Mouse (Mus musculus) olfactory bulb, adult 2 months (tissue): ENCODE measurements at regions not wholly inside any gene's neighbourhood (a gene's known extent, or its start where the extent isn't known, plus 50 kb on each side); places are given as distances from the start of the nearest gene placed in this dataset.

Source experiments
- CTCF ChIP-seq: fragments of 200-500 bp; IDR thresholded peaks from 2 replicates; pipeline ENCODE4 v1.5.1; 2012; ENCODE audit warnings: low read depth, mild to moderate bottlenecking, low read length, moderate library complexity; ENCODE audit not compliant: insufficient read depth
- POLR2A ChIP-seq: fragments of 200-500 bp; IDR thresholded peaks from 2 replicates; pipeline ENCODE4 v1.6.1; 2012; ENCODE audit warnings: mild to moderate bottlenecking, low read depth, low read length, moderate library complexity; ENCODE audit not compliant: insufficient read depth

DNA sequence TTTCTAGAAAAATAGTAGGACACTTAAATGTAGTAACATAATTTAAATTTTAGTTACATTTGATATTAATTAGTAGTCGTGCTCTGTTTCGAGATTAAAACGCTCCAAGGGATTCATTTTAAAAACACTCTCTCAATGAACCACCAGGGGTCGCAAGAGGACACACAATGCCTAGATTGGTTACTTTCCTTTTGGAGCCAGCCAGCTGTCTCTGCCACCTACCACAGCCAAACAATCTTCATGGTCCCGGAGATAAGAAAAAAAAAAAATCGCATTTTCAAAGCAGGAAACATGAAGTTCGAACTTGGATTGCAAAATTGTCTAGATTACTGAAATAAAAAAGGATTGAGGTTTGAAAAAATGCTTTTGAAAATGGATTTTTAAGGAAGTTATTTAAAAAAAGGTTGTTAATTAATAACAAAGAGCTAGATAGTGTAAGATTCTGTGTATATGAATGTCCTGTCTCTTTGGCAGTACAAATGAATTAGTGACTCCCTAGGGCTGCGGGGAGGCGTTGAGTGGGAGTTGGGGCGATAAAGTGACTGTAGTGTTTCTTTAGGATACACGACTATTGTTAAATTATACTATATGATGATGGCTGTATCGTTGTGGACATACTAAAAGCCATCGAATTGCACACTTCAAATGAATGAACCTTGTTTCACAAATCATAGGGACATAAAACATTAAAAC is 108.6 kb downstream of the Gm5447 start:
- TF ChIP-seq POLR2A (no peak), CTCF (no peak)
